ENCODE assay signal across 19 mouse cellular contexts in the genomic region with DNA sequence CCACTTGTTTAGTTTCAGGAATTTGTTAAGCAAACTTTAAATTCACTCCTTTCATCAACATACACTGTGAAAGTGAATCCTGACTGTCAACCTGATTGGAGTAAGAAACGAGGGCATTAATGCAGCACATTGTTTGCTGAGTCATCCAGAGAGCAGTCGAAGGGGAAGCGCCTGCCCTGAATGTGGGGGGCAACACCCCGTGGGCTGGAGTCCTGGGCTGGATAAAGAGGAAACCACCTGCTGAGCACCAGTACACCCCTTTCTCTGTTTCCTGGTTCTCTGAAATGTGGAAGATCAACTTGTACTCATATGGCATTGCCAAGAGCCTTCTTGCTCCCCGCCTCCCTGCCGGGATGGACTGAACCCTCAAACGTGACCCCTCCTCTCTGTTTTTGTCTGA. TPM values are rescaled to one million over a fixed set of nuclear protein-coding genes. Genes with fewer than 3 reads are reported as not detected.
DNase-seq lines count a peak whose midpoint lies in the region; ATAC-seq and TF ChIP-seq lines count a peak whose summit lies in the region.
"Had no signal": no experiment of that assay in that cellular context is flagged by ENCODE, and none has a peak within 500 bp of the region (broad histone marks: within the 10 kb centered on the region; RNA-seq: fewer than 3 reads in every experiment).

No protein-coding gene starts in this region.

- no peak overlapping the region for H3K4me2 ChIP-seq in forebrain, embryonic 15.5 days (replicated peaks)
- no peak overlapping the region for H3K4me2 ChIP-seq in hindbrain, embryonic 16.5 days (ENCODE audit: low read length)
- H3K4me2 ChIP-seq: forebrain, embryonic 12.5 days; heart, embryonic 13.5 days; hindbrain, embryonic 15.5 days; limb, embryonic 13.5 days; midbrain, embryonic 12.5 days; stomach, embryonic 15.5 days had no signal

- no peaks in the 10 kb centered on the region for H3K9me3 ChIP-seq in forebrain, embryonic 15.5 days
- no peaks in the 10 kb centered on the region for H3K9me3 ChIP-seq in hindbrain, embryonic 16.5 days (ENCODE audit: control insufficient read depth, low read length)
- H3K9me3 ChIP-seq: forebrain, embryonic 12.5 days; heart, embryonic 13.5 days; hindbrain, embryonic 15.5 days; limb, embryonic 13.5 days; midbrain, embryonic 12.5 days; stomach, embryonic 15.5 days had no signal

- H3K4me3 ChIP-seq in testis, adult 2 months (ENCODE audit: control insufficient read depth, low read depth, low read length) = peak overlapping the region; percentile 82
- no peak overlapping the region for H3K4me3 ChIP-seq in forebrain, embryonic 15.5 days
- no peak overlapping the region for H3K4me3 ChIP-seq in hindbrain, embryonic 16.5 days (ENCODE audit: low read length)
- H3K4me3 ChIP-seq: forebrain, embryonic 12.5 days; heart, embryonic 13.5 days; hindbrain, embryonic 15.5 days; limb, embryonic 13.5 days; midbrain, embryonic 12.5 days; myocyte; stomach, embryonic 15.5 days had no signal

- H3K36me3 ChIP-seq in testis, adult 2 months (ENCODE audit: control insufficient read depth, insufficient read depth, low read length) = no peaks in the 10 kb centered on the region; the same call in 1 of the 2 replicates
- 0 out of 2 replicates have a peak, but pooled peaks cover 3% of the 10 kb centered on the region for H3K36me3 ChIP-seq in forebrain, embryonic 15.5 days
- H3K36me3 ChIP-seq in hindbrain, embryonic 16.5 days (ENCODE audit: control insufficient read depth, insufficient read depth, low read length) = no peaks in the 10 kb centered on the region; the same call in none of the 2 replicates
- H3K36me3 ChIP-seq: forebrain, embryonic 12.5 days; limb, embryonic 13.5 days; stomach, embryonic 15.5 days had no signal

- DNase-seq in testis, postnatal 14 days (ENCODE audit: low spot score) = no peak
- DNase-seq in c-Kit-positive CD71-negative TER-119-negative erythroid progenitor cells, embryonic 14.5 days (ENCODE audit: low read depth) = peak; percentile 42
- DNase-seq in adrenal gland, postnatal 14 days = no peak
- DNase-seq: cerebellum, adult 8-10 months; gastrocnemius, postnatal 36 days; lung, adult 18-20 months; right cerebral cortex, postnatal 25 days had no signal

- 78% methylated on average over 7 of the region's 7 CpGs for WGBS in forebrain, embryonic 15.5 days
- 83% methylated on average over 7 of the region's 7 CpGs for WGBS in hindbrain, embryonic 16.5 days

- H3K9ac ChIP-seq in forebrain, embryonic 15.5 days (replicated peaks) = no peak overlapping the region
- H3K9ac ChIP-seq in hindbrain, embryonic 16.5 days (ENCODE audit: low read depth, low read length) = no peak overlapping the region
- H3K9ac ChIP-seq: forebrain, embryonic 12.5 days; heart, embryonic 13.5 days; hindbrain, embryonic 15.5 days; limb, embryonic 13.5 days; midbrain, embryonic 12.5 days; stomach, embryonic 15.5 days had no signal

- H3K4me1 ChIP-seq in testis, adult 2 months (ENCODE audit: control insufficient read depth, insufficient read depth, low read length) = peaks cover 7% of the 10 kb centered on the region
- H3K4me1 ChIP-seq in forebrain, embryonic 15.5 days = no peaks in the 10 kb centered on the region
- H3K4me1 ChIP-seq in hindbrain, embryonic 16.5 days (ENCODE audit: control insufficient read depth, insufficient read depth, low read depth, low read length) = no peaks in the 10 kb centered on the region
- H3K4me1 ChIP-seq: forebrain, embryonic 12.5 days; hindbrain, embryonic 15.5 days; limb, embryonic 13.5 days; stomach, embryonic 15.5 days had no signal

- no peak for TF ChIP-seq POLR2A in testis, adult 2 months (IDR thresholded peaks at IDR 0.05; ENCODE audit: control insufficient read depth, low read depth, low read length)

- H3K27me3 ChIP-seq in testis, adult 2 months (ENCODE audit: control insufficient read depth, insufficient read depth, low read length) = no peaks in the 10 kb centered on the region
- no peaks in the 10 kb centered on the region for H3K27me3 ChIP-seq in forebrain, embryonic 15.5 days
- H3K27me3 ChIP-seq in hindbrain, embryonic 16.5 days (replicated peaks; ENCODE audit: control insufficient read depth, insufficient read depth, low read length) = no peaks in the 10 kb centered on the region
- H3K27me3 ChIP-seq: forebrain, embryonic 12.5 days; heart, embryonic 13.5 days; hindbrain, embryonic 15.5 days; limb, embryonic 13.5 days; midbrain, embryonic 12.5 days; stomach, embryonic 15.5 days had no signal

- ATAC-seq in megakaryocyte progenitor cell, adult 5-6 weeks (replicated peaks; ENCODE audit: poor library complexity) = peak; percentile 99
- no peak for ATAC-seq in forebrain, embryonic 15.5 days (replicated peaks)
- ATAC-seq in hindbrain, embryonic 16.5 days = no peak

- no peak for TF ChIP-seq CTCF in testis, adult 2 months (IDR thresholded peaks at IDR 0.05; ENCODE audit: control insufficient read depth, insufficient read depth, insufficient replicate concordance, low read depth, low read length)

- peak overlapping the region; percentile 39 for H3K27ac ChIP-seq in testis, adult 2 months (ENCODE audit: control insufficient read depth, insufficient read depth, low read depth, low read length)
- no peak overlapping the region for H3K27ac ChIP-seq in forebrain, embryonic 15.5 days (replicated peaks)
- no peak overlapping the region for H3K27ac ChIP-seq in hindbrain, embryonic 16.5 days (ENCODE audit: low read depth, low read length)
- H3K27ac ChIP-seq: forebrain, embryonic 12.5 days; heart, embryonic 13.5 days; hindbrain, embryonic 15.5 days; kidney, postnatal 0 days; limb, embryonic 13.5 days; midbrain, embryonic 12.5 days; stomach, embryonic 15.5 days had no signal

RNA-seq across cellular contexts. Expression of a gene that starts 27.2 kb away (rescaled TPM):
- 11.9 and 12.3 TPM in 2 replicates for polyA plus RNA-seq in testis, adult 2 months (2012; rRNA removed)
- total RNA-seq in megakaryocyte progenitor cell, adult 5-6 weeks (2015) = 12.0 and 13.4 TPM in 2 replicates
- 11.7 and 11.9 TPM in 2 replicates for total RNA-seq in megakaryocyte progenitor cell, adult 5-6 weeks (2017)
- polyA plus RNA-seq in forebrain, embryonic 15.5 days (2015; fragmentation: Nextera tagmentation; extraction: Ambion mirVana) = 39.8 and 40.4 TPM in 2 replicates
- total RNA-seq in adrenal gland, postnatal 14 days (2021) = 17.8 and 17.9 TPM in 2 replicates
- 55.3 and 61.8 TPM in 2 replicates for polyA plus RNA-seq in hindbrain, embryonic 16.5 days (2015; fragmentation: Nextera tagmentation; extraction: Ambion mirVana)
